Mouse (Mus musculus): Measurements from ENCODE around the gene Gm20911. TPM values are rescaled to one million over a fixed set of nuclear protein-coding genes. Genes with fewer than 3 reads are reported as not detected.
"Not testable (repeated sequence)": the region's sequence is repeated elsewhere in the genome, so short reads cannot be mapped to it uniquely, and the experiment has no call there.

The Gm20911 gene
- polyA plus RNA-seq (2012; rRNA removed) = not detected in 2 replicates

- no CpG with 5 or more reads among the region's 6 CpGs for WGBS
- not testable (repeated sequence) for DNase-seq (ENCODE audit: low read depth, low spot score)
These were observed at the start of gene Gm20911 for GRCm38 (mm10) chrY:81457707-81458106. Gm20911 (plus strand) TSS chrY:81458007.

All from large intestine, adult 2 months (tissue).